Mouse (Mus musculus): Measurements from ENCODE around the gene Asap3. TPM values are rescaled to one million over a fixed set of nuclear protein-coding genes. Genes with fewer than 3 reads are reported as not detected.

Gene Asap3
- total RNA-seq, 2 experiments from 2014 or later: 1.6 to 2.8 TPM

- DNase-seq (ENCODE audit: low spot score in 2 of 2): peak in 1 of 2 experiments; percentile 47
These were observed 12.5 kb downstream of the Asap3 start for GRCm38 (mm10) chr4:136218595-136219214.

- no peak for DNase-seq (ENCODE audit: low spot score in 2 of 2)
These were observed 14.1 kb downstream of the Asap3 start for GRCm38 (mm10) chr4:136220133-136220775.

GRCm38 (mm10) chr4:136223549-136224239, 17.5 kb downstream of the Asap3 start:
- DNase-seq (ENCODE audit: low spot score in 2 of 2): no peak

GRCm38 (mm10) chr4:136224240-136224559, 18.0 kb downstream of the Asap3 start:
- no peak for DNase-seq (ENCODE audit: low spot score in 2 of 2)

- no peak for DNase-seq (ENCODE audit: low spot score in 2 of 2)
These were observed 18.7 kb downstream of the Asap3 start for GRCm38 (mm10) chr4:136224677-136225460.

- no peak for DNase-seq (ENCODE audit: low spot score in 2 of 2)
These were observed 21.2 kb downstream of the Asap3 start for GRCm38 (mm10) chr4:136227408-136227807.

GRCm38 (mm10) chr4:136228640-136229039, 22.5 kb downstream of the Asap3 start:
- no peak for DNase-seq (ENCODE audit: low spot score in 2 of 2)

- no peak for DNase-seq (ENCODE audit: low spot score in 2 of 2)
These were observed 32.5 kb downstream of the Asap3 start for GRCm38 (mm10) chr4:136238669-136239068.

GRCm38 (mm10) chr4:136239111-136239510, 32.9 kb downstream of the Asap3 start:
- no peak for DNase-seq (ENCODE audit: low spot score in 2 of 2)

- DNase-seq (ENCODE audit: low spot score in 2 of 2): peak; percentile 77 to 82
These were observed 33.5 kb downstream of the Asap3 start for GRCm38 (mm10) chr4:136239622-136240021.

GRCm38 (mm10) chr4:136240123-136240522, 34.0 kb downstream of the Asap3 start:
- DNase-seq (ENCODE audit: low spot score in 2 of 2): no peak

GRCm38 (mm10) chr4:136240955-136241354, 34.8 kb downstream of the Asap3 start:
- no peak for DNase-seq (ENCODE audit: low spot score in 2 of 2)

- DNase-seq (ENCODE audit: low spot score in 2 of 2): no peak
These were observed 36.0 kb downstream of the Asap3 start for GRCm38 (mm10) chr4:136242065-136242703.

- no peak for DNase-seq (ENCODE audit: low spot score in 2 of 2)
These were observed 36.6 kb downstream of the Asap3 start for GRCm38 (mm10) chr4:136242728-136243127.

GRCm38 (mm10) chr4:136244208-136244607, 38.0 kb downstream of the Asap3 start:
- DNase-seq (ENCODE audit: low spot score in 2 of 2): no peak

GRCm38 (mm10) chr4:136245681-136246080, 39.5 kb downstream of the Asap3 start:
- DNase-seq (ENCODE audit: low spot score in 2 of 2): no peak

GRCm38 (mm10) chr4:136246568-136246969, 40.4 kb downstream of the Asap3 start:
- no peak for DNase-seq (ENCODE audit: low spot score in 2 of 2)

- DNase-seq (ENCODE audit: low spot score in 2 of 2): no peak
These were observed 41.2 kb downstream of the Asap3 start for GRCm38 (mm10) chr4:136247386-136247728.

- no peak for DNase-seq (ENCODE audit: low spot score in 2 of 2)
These were observed 41.7 kb downstream of the Asap3 start, which contains the start of gene Tcea3 for GRCm38 (mm10) chr4:136247729-136248463. Tcea3 (plus strand) TSS chr4:136247729.

Measured in adrenal gland, adult 18-20 months (tissue).